Mouse (Mus musculus): ENCODE results near the gene Acot1. TPM values are rescaled to one million over a fixed set of nuclear protein-coding genes. Genes with fewer than 3 reads are reported as not detected.
"Not testable (repeated sequence)": the region's sequence is repeated elsewhere in the genome, so short reads cannot be mapped to it uniquely, and the experiment has no call there.

Acot1 gene
- polyA plus RNA-seq, 1 experiment = 2.7 TPM

- H3K4me1 ChIP-seq (ENCODE audit: control insufficient read depth, insufficient read depth, insufficient read length, low read length) = peaks cover 4% of the 10 kb centered on the region; the same call in 1 of the 2 replicates
- H3K27ac ChIP-seq (ENCODE audit: insufficient read depth, low read depth, low read length) = no peak overlapping the region
- TF ChIP-seq POLR2A (IDR thresholded peaks at IDR 0.05; ENCODE audit: low read depth, low read length) = no peak
- TF ChIP-seq CTCF (IDR thresholded peaks at IDR 0.05; ENCODE audit: extremely low read depth, insufficient read length, insufficient replicate concordance, low read depth, low read length) = no peak
- no peaks in the 10 kb centered on the region for H3K36me3 ChIP-seq (ENCODE audit: control insufficient read depth, insufficient read depth, low read length)
- WGBS = 53% methylated on average over 9 of the region's 9 CpGs
- no peaks in the 10 kb centered on the region; the same call in 1 of the 2 replicates for H3K27me3 ChIP-seq (ENCODE audit: control insufficient read depth, insufficient read depth, low read length)
- no peak overlapping the region for H3K4me3 ChIP-seq (ENCODE audit: low read depth, low read length)
Measured at GRCm38 (mm10) chr12:84023052-84023745, 13.9 kb downstream of the Acot1 start.

- no peak for TF ChIP-seq CTCF (IDR thresholded peaks at IDR 0.05; ENCODE audit: extremely low read depth, insufficient read length, insufficient replicate concordance, low read depth, low read length)
- no peak for TF ChIP-seq POLR2A (IDR thresholded peaks at IDR 0.05; ENCODE audit: low read depth, low read length)
- Histone ChIP-seq H3K27me3 (ENCODE audit: control insufficient read depth, insufficient read depth, low read length) (no peaks in the 10 kb centered on the region), H3K4me3 (ENCODE audit: low read depth, low read length) (no peak overlapping the region), H3K4me1 (ENCODE audit: control insufficient read depth, insufficient read depth, insufficient read length, low read length) (peaks cover 2% of the 10 kb centered on the region; the same call in 1 of the 2 replicates), H3K27ac (ENCODE audit: insufficient read depth, low read depth, low read length) (no peak overlapping the region), H3K36me3 (ENCODE audit: control insufficient read depth, insufficient read depth, low read length) (no peaks in the 10 kb centered on the region)
- WGBS = 86% methylated on average over 7 of the region's 7 CpGs
Measured at GRCm38 (mm10) chr12:84025888-84026287, 16.6 kb downstream of the Acot1 start.

- not testable (repeated sequence) for H3K36me3 ChIP-seq (ENCODE audit: control insufficient read depth, insufficient read depth, low read length); H3K27me3 ChIP-seq (ENCODE audit: control insufficient read depth, insufficient read depth, low read length); H3K4me3 ChIP-seq (ENCODE audit: low read depth, low read length); H3K4me1 ChIP-seq (ENCODE audit: control insufficient read depth, insufficient read depth, insufficient read length, low read length); H3K27ac ChIP-seq (ENCODE audit: insufficient read depth, low read depth, low read length)
- WGBS = 84% methylated on average over 3 of the region's 3 CpGs
Measured at GRCm38 (mm10) chr12:84028328-84028727, 19.0 kb downstream of the Acot1 start.

- WGBS = 98% methylated on average over 1 of the region's 1 CpGs
Measured at GRCm38 (mm10) chr12:84029043-84029442, 19.8 kb downstream of the Acot1 start.

GRCm38 (mm10) chr12:84030659-84031332 is 21.5 kb downstream of the Acot1 start:
- Histone ChIP-seq H3K27me3 (ENCODE audit: control insufficient read depth, insufficient read depth, low read length) (no peaks in the 10 kb centered on the region), H3K27ac (ENCODE audit: insufficient read depth, low read depth, low read length) (no peak overlapping the region), H3K4me3 (ENCODE audit: low read depth, low read length) (no peak overlapping the region), H3K4me1 (ENCODE audit: control insufficient read depth, insufficient read depth, insufficient read length, low read length) (peaks cover 6% of the 10 kb centered on the region; the same call in 1 of the 2 replicates), H3K36me3 (ENCODE audit: control insufficient read depth, insufficient read depth, low read length) (no peaks in the 10 kb centered on the region)
- no peak for TF ChIP-seq POLR2A (IDR thresholded peaks at IDR 0.05; ENCODE audit: low read depth, low read length)
- TF ChIP-seq CTCF (IDR thresholded peaks at IDR 0.05; ENCODE audit: extremely low read depth, insufficient read length, insufficient replicate concordance, low read depth, low read length) = peak; percentile 82; the same call in 1 of the 2 replicates
- 28% methylated on average over 4 of the region's 4 CpGs for WGBS

More at GRCm38 (mm10) chr12:84029043-84029442, 19.8 kb downstream of the Acot1 start:
- H3K36me3 ChIP-seq (ENCODE audit: control insufficient read depth, insufficient read depth, low read length); H3K27ac ChIP-seq (ENCODE audit: insufficient read depth, low read depth, low read length); H3K4me1 ChIP-seq (ENCODE audit: control insufficient read depth, insufficient read depth, insufficient read length, low read length); H3K4me3 ChIP-seq (ENCODE audit: low read depth, low read length); H3K27me3 ChIP-seq (ENCODE audit: control insufficient read depth, insufficient read depth, low read length): not testable (repeated sequence)

- Histone ChIP-seq H3K4me3 (ENCODE audit: low read depth, low read length) (no peak overlapping the region), H3K27ac (ENCODE audit: insufficient read depth, low read depth, low read length) (no peak overlapping the region), H3K36me3 (ENCODE audit: control insufficient read depth, insufficient read depth, low read length) (no peaks in the 10 kb centered on the region), H3K27me3 (ENCODE audit: control insufficient read depth, insufficient read depth, low read length) (no peaks in the 10 kb centered on the region), H3K4me1 (ENCODE audit: control insufficient read depth, insufficient read depth, insufficient read length, low read length) (peaks cover 11% of the 10 kb centered on the region; the same call in 1 of the 2 replicates)
- 40% methylated on average over 4 of the region's 4 CpGs for WGBS
- TF ChIP-seq CTCF (IDR thresholded peaks at IDR 0.05; ENCODE audit: extremely low read depth, insufficient read length, insufficient replicate concordance, low read depth, low read length) (no peak), POLR2A (IDR thresholded peaks at IDR 0.05; ENCODE audit: low read depth, low read length) (no peak)
Measured at GRCm38 (mm10) chr12:84032854-84033253, 23.6 kb downstream of the Acot1 start.

- 74% methylated on average over 2 of the region's 2 CpGs for WGBS
- H3K27me3 ChIP-seq (ENCODE audit: control insufficient read depth, insufficient read depth, low read length); H3K27ac ChIP-seq (ENCODE audit: insufficient read depth, low read depth, low read length); H3K4me3 ChIP-seq (ENCODE audit: low read depth, low read length); H3K36me3 ChIP-seq (ENCODE audit: control insufficient read depth, insufficient read depth, low read length): not testable (repeated sequence)
- H3K4me1 ChIP-seq (ENCODE audit: control insufficient read depth, insufficient read depth, insufficient read length, low read length) = peaks cover 11% of the 10 kb centered on the region; the same call in 1 of the 2 replicates
Measured at GRCm38 (mm10) chr12:84033302-84033701, 24.0 kb downstream of the Acot1 start.
